Mouse (Mus musculus): ENCODE data around the gene Rai1. TPM values are rescaled to one million over a fixed set of nuclear protein-coding genes. Genes with fewer than 3 reads are reported as not detected.
A peak's percentile ranks its signal among the peaks of the same experiment; 100 is the strongest.

Rai1 gene
- polyA plus RNA-seq, 1 experiment = 24.9 TPM

- peaks cover 12% of the 10 kb centered on the region for H3K36me3 ChIP-seq (ENCODE audit: control insufficient read depth, insufficient read depth)
- TF ChIP-seq USF1 (IDR thresholded peaks at IDR 0.05; ENCODE audit: low read depth) (peak; percentile 94), FOSL1 (IDR thresholded peaks at IDR 0.05; ENCODE audit: insufficient read depth, low read length, poor library complexity, severe bottlenecking) (no peak), MYOG (IDR thresholded peaks at IDR 0.05; ENCODE audit: control insufficient read depth, extremely low read depth, insufficient read length) (no peak)
- peaks cover 17% of the 10 kb centered on the region for H3K79me3 ChIP-seq (ENCODE audit: low read depth)
- peak within 1 kb of the TSS; percentile 29 for H3K4me3 ChIP-seq (ENCODE audit: insufficient read depth, poor library complexity, severe bottlenecking)
- peaks cover 27% of the 10 kb centered on the region for H3K79me2 ChIP-seq (ENCODE audit: control insufficient read depth, insufficient read depth)
- H3K27me3 ChIP-seq (ENCODE audit: control insufficient read depth, insufficient read depth, insufficient read length) = no peaks in the 10 kb centered on the region
- peak within 1 kb of the TSS; percentile 86 for H3ac ChIP-seq (ENCODE audit: control insufficient read depth, insufficient read length, low read depth)
Observed at GRCm38 (mm10) chr11:60222469-60223236, 117.8 kb downstream of the Rai1 start, which contains the start of gene Srebf1. TSS of gene Srebf1 (minus strand) at chr11:60222581.

- Histone ChIP-seq H3K36me3 (ENCODE audit: control insufficient read depth, insufficient read depth) (no peaks in the 10 kb centered on the region), H3ac (ENCODE audit: control insufficient read depth, insufficient read length, low read depth) (no peak overlapping the region), H3K79me2 (ENCODE audit: control insufficient read depth, insufficient read depth) (peaks cover 7% of the 10 kb centered on the region), H3K79me3 (ENCODE audit: low read depth) (no peaks in the 10 kb centered on the region), H3K4me3 (ENCODE audit: insufficient read depth, poor library complexity, severe bottlenecking) (no peak overlapping the region), H3K27me3 (ENCODE audit: control insufficient read depth, insufficient read depth, insufficient read length) (no peaks in the 10 kb centered on the region)
- TF ChIP-seq MYOD1 (IDR thresholded peaks at IDR 0.05; ENCODE audit: control insufficient read depth, insufficient read length, low read depth) = no peak
- TF ChIP-seq MYOG (IDR thresholded peaks at IDR 0.05; ENCODE audit: control insufficient read depth, extremely low read depth, insufficient read length) = no peak
- no peak for TF ChIP-seq MAX (IDR thresholded peaks at IDR 0.05)
- TF ChIP-seq FOSL1 (IDR thresholded peaks at IDR 0.05; ENCODE audit: insufficient read depth, low read length, poor library complexity, severe bottlenecking) = no peak
- no peak for TF ChIP-seq CEBPB (IDR thresholded peaks at IDR 0.05; ENCODE audit: low read depth)
- TF ChIP-seq CTCF (IDR thresholded peaks at IDR 0.05; ENCODE audit: control insufficient read depth, insufficient read depth, insufficient read length) = no peak
- no peak for TF ChIP-seq USF1 (IDR thresholded peaks at IDR 0.05; ENCODE audit: low read depth)
Observed at GRCm38 (mm10) chr11:60224676-60225075, 119.9 kb downstream of the Rai1 start.

- H3ac ChIP-seq (ENCODE audit: control insufficient read depth, insufficient read length, low read depth) = no peak overlapping the region
- no peaks in the 10 kb centered on the region for H3K79me2 ChIP-seq (ENCODE audit: control insufficient read depth, insufficient read depth)
- no peak overlapping the region for H3K4me3 ChIP-seq (ENCODE audit: insufficient read depth, poor library complexity, severe bottlenecking)
- H3K27me3 ChIP-seq (ENCODE audit: control insufficient read depth, insufficient read depth, insufficient read length) = no peaks in the 10 kb centered on the region
- H3K36me3 ChIP-seq (ENCODE audit: control insufficient read depth, insufficient read depth) = no peaks in the 10 kb centered on the region
- TF ChIP-seq MYOG (IDR thresholded peaks at IDR 0.05; ENCODE audit: control insufficient read depth, extremely low read depth, insufficient read length) (no peak), USF1 (IDR thresholded peaks at IDR 0.05; ENCODE audit: low read depth) (no peak)
- no peaks in the 10 kb centered on the region for H3K79me3 ChIP-seq (ENCODE audit: low read depth)
Observed at GRCm38 (mm10) chr11:60225874-60226273, 121.1 kb downstream of the Rai1 start.

- no peaks in the 10 kb centered on the region for H3K27me3 ChIP-seq (ENCODE audit: control insufficient read depth, insufficient read depth, insufficient read length)
- TF ChIP-seq MYOG (IDR thresholded peaks at IDR 0.05; ENCODE audit: control insufficient read depth, extremely low read depth, insufficient read length) = no peak
- TF ChIP-seq CTCF (IDR thresholded peaks at IDR 0.05; ENCODE audit: control insufficient read depth, insufficient read depth, insufficient read length) = no peak
- no peak for TF ChIP-seq MAX (IDR thresholded peaks at IDR 0.05)
- no peak for TF ChIP-seq USF1 (IDR thresholded peaks at IDR 0.05; ENCODE audit: low read depth)
- H3K36me3 ChIP-seq (ENCODE audit: control insufficient read depth, insufficient read depth) = no peaks in the 10 kb centered on the region
- H3K79me3 ChIP-seq (ENCODE audit: low read depth) = no peaks in the 10 kb centered on the region
- no peaks in the 10 kb centered on the region for H3K79me2 ChIP-seq (ENCODE audit: control insufficient read depth, insufficient read depth)
- no peak overlapping the region for H3ac ChIP-seq (ENCODE audit: control insufficient read depth, insufficient read length, low read depth)
- H3K4me3 ChIP-seq (ENCODE audit: insufficient read depth, poor library complexity, severe bottlenecking) = no peak overlapping the region
Observed at GRCm38 (mm10) chr11:60228525-60228924, 123.7 kb downstream of the Rai1 start.

- H3K27me3 ChIP-seq (ENCODE audit: control insufficient read depth, insufficient read depth, insufficient read length) = no peaks in the 10 kb centered on the region
- no peaks in the 10 kb centered on the region for H3K36me3 ChIP-seq (ENCODE audit: control insufficient read depth, insufficient read depth)
- H3K79me3 ChIP-seq (ENCODE audit: low read depth) = no peaks in the 10 kb centered on the region
- H3ac ChIP-seq (ENCODE audit: control insufficient read depth, insufficient read length, low read depth) = no peak overlapping the region
- TF ChIP-seq FOSL1 (IDR thresholded peaks at IDR 0.05; ENCODE audit: insufficient read depth, low read length, poor library complexity, severe bottlenecking) (no peak), MYOG (IDR thresholded peaks at IDR 0.05; ENCODE audit: control insufficient read depth, extremely low read depth, insufficient read length) (no peak)
- no peaks in the 10 kb centered on the region for H3K79me2 ChIP-seq (ENCODE audit: control insufficient read depth, insufficient read depth)
- H3K4me3 ChIP-seq (ENCODE audit: insufficient read depth, poor library complexity, severe bottlenecking) = no peak overlapping the region
Observed at GRCm38 (mm10) chr11:60229821-60230220, 125.0 kb downstream of the Rai1 start.

- TF ChIP-seq MYOG (IDR thresholded peaks at IDR 0.05; ENCODE audit: control insufficient read depth, extremely low read depth, insufficient read length) (no peak), FOSL1 (IDR thresholded peaks at IDR 0.05; ENCODE audit: insufficient read depth, low read length, poor library complexity, severe bottlenecking) (no peak), CTCF (IDR thresholded peaks at IDR 0.05; ENCODE audit: control insufficient read depth, insufficient read depth, insufficient read length) (no peak)
- no peaks in the 10 kb centered on the region for H3K79me3 ChIP-seq (ENCODE audit: low read depth)
- H3K4me3 ChIP-seq (ENCODE audit: insufficient read depth, poor library complexity, severe bottlenecking) = no peak overlapping the region
- no peaks in the 10 kb centered on the region for H3K27me3 ChIP-seq (ENCODE audit: control insufficient read depth, insufficient read depth, insufficient read length)
- no peaks in the 10 kb centered on the region for H3K79me2 ChIP-seq (ENCODE audit: control insufficient read depth, insufficient read depth)
- H3ac ChIP-seq (ENCODE audit: control insufficient read depth, insufficient read length, low read depth) = no peak overlapping the region
- H3K36me3 ChIP-seq (ENCODE audit: control insufficient read depth, insufficient read depth) = no peaks in the 10 kb centered on the region
Observed at GRCm38 (mm10) chr11:60230512-60230911, 125.7 kb downstream of the Rai1 start.
